14 mouse cellular contexts compared by ENCODE assay signal in the genomic region with DNA sequence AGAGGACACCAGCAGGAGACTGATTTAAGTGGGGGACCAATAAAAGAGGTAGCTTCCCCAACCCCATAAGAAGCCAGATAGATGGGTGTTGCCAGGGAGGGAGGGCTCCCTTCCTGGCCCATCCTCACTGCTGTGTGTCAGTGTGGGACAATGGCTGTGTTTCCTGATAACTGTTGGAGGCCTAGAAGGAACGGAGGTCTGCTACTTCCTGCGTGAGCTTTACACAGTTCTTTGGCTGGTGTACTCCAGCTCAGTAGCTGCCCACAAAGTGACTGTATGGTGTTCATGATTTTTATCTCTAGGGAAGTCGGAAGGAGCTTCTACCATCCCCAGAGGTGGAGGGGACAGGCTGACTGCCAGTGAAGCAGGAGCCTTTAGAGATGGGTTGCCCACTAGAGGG. TPM values are rescaled to one million over a fixed set of nuclear protein-coding genes. Genes with fewer than 3 reads are reported as not detected.
DNase-seq lines count a peak whose midpoint lies in the region; ATAC-seq lines count a peak whose summit lies in the region.
"Had no signal": no experiment of that assay in that cellular context is flagged by ENCODE, and none has a peak within 500 bp of the region (broad histone marks: within the 10 kb centered on the region; RNA-seq: fewer than 3 reads in every experiment).

No protein-coding gene starts in this region.

- no peak overlapping the region for H3K9ac ChIP-seq in liver, embryonic 11.5 days (ENCODE audit: low read depth, low read length)
- H3K9ac ChIP-seq: neural tube, embryonic 15.5 days; stomach, embryonic 15.5 days had no signal

- H3K4me2 ChIP-seq in liver, embryonic 11.5 days: peak overlapping the region; percentile 29
- H3K4me2 ChIP-seq: neural tube, embryonic 15.5 days; stomach, embryonic 15.5 days had no signal

- no peaks in the 10 kb centered on the region for H3K36me3 ChIP-seq in liver, embryonic 11.5 days (ENCODE audit: control insufficient read depth, insufficient read depth, low read length)
- H3K36me3 ChIP-seq in embryonic facial prominence, embryonic 10.5 days (replicated peaks): no peaks in the 10 kb centered on the region
- H3K36me3 ChIP-seq: neural tube, embryonic 15.5 days; stomach, embryonic 15.5 days had no signal

- ATAC-seq in liver, embryonic 11.5 days (replicated peaks; ENCODE audit: low FRiP score): peak; percentile 18; the same call in 1 of the 2 replicates
- ATAC-seq: midbrain, embryonic 16.5 days had no signal

- peak overlapping the region; percentile 64 for H3K27ac ChIP-seq in liver, embryonic 11.5 days (ENCODE audit: low read depth, low read length)
- peak overlapping the region; percentile 55 for H3K27ac ChIP-seq in embryonic facial prominence, embryonic 10.5 days (replicated peaks)
- H3K27ac ChIP-seq: neural tube, embryonic 15.5 days had no signal

- WGBS in liver, embryonic 11.5 days: 23% methylated on average over 3 of the region's 3 CpGs
- WGBS in embryonic facial prominence, embryonic 10.5 days: 32% methylated on average over 3 of the region's 3 CpGs

- DNase-seq in heart, adult 11 months: peak; percentile 93
- no peak for DNase-seq in heart, postnatal 36 days
- no peak for DNase-seq in liver, embryonic 11.5 days (ENCODE audit: low spot score)
- no peak for DNase-seq in liver
- no peak for DNase-seq in embryonic facial prominence, embryonic 10.5 days (ENCODE audit: low spot score)
- peak; percentile 46 for DNase-seq in lung, postnatal 25 days (ENCODE audit: low spot score)
- no peak for DNase-seq in right cerebral cortex, postnatal 25 days
- DNase-seq in right cerebral cortex, adult 18-20 months: no peak
- DNase-seq: adrenal gland, postnatal 14 days; cerebellum, adult 11-12 months; right cerebral cortex, postnatal 14 days had no signal

- H3K4me3 ChIP-seq in liver, embryonic 11.5 days (ENCODE audit: low read depth, low read length): no peak overlapping the region
- no peak overlapping the region for H3K4me3 ChIP-seq in embryonic facial prominence, embryonic 10.5 days
- H3K4me3 ChIP-seq: neural tube, embryonic 15.5 days; stomach, embryonic 15.5 days had no signal

- H3K27me3 ChIP-seq in liver, embryonic 11.5 days (replicated peaks; ENCODE audit: control insufficient read depth, insufficient read depth, low read length): no peaks in the 10 kb centered on the region
- H3K27me3 ChIP-seq in embryonic facial prominence, embryonic 10.5 days (replicated peaks; ENCODE audit: low read depth, poor library complexity, severe bottlenecking): no peaks in the 10 kb centered on the region
- H3K27me3 ChIP-seq: neural tube, embryonic 15.5 days; stomach, embryonic 15.5 days had no signal

- no peaks in the 10 kb centered on the region for H3K9me3 ChIP-seq in liver, embryonic 11.5 days (ENCODE audit: control insufficient read depth, low read length)
- no peaks in the 10 kb centered on the region for H3K9me3 ChIP-seq in embryonic facial prominence, embryonic 10.5 days
- H3K9me3 ChIP-seq: neural tube, embryonic 15.5 days; stomach, embryonic 15.5 days had no signal

- intact Hi-C loops in heart, postnatal 36 days (cut with DNase I): no loop called here

- peaks cover 32% of the 10 kb centered on the region for H3K4me1 ChIP-seq in liver, embryonic 11.5 days (replicated peaks; ENCODE audit: control insufficient read depth, insufficient read depth, low read length)
- peaks cover 70% of the 10 kb centered on the region for H3K4me1 ChIP-seq in embryonic facial prominence, embryonic 10.5 days

RNA-seq across cellular contexts. Expression of a gene that starts 5.2 kb away (rescaled TPM):
- total RNA-seq in heart, postnatal 36 days (2021): 100 to 1,000 TPM; 366 to 383 TPM
- polyA plus RNA-seq in liver, embryonic 11.5 days (2014; fragmentation: Nextera tagmentation; extraction: Ambion mirVana): 302 and 334 TPM in 2 replicates
- 660 and 664 TPM in 2 replicates for polyA plus RNA-seq in embryonic facial prominence, embryonic 10.5 days (2016; fragmentation: Nextera tagmentation; extraction: Ambion mirVana)

Comparison
In these comparisons a context has a peak if more than half of its experiments do, and no peak if none do; other contexts are left out.
1. DNase-seq: peak in heart, adult 11 months (single experiment) and lung, postnatal 25 days (single experiment); none in heart, postnatal 36 days (0 of 2), liver, embryonic 11.5 days (single experiment), liver (single experiment), embryonic facial prominence, embryonic 10.5 days (single experiment), right cerebral cortex, postnatal 25 days (single experiment) and right cerebral cortex, adult 18-20 months (single experiment).